Mouse (Mus musculus): ENCODE results near the gene Dalrd3. TPM values are rescaled to one million over a fixed set of nuclear protein-coding genes. Genes with fewer than 3 reads are reported as not detected.

Gene Dalrd3
- total and polyA plus RNA-seq, 2 experiments from 2014 or later: 119 to 313 TPM

DNA sequence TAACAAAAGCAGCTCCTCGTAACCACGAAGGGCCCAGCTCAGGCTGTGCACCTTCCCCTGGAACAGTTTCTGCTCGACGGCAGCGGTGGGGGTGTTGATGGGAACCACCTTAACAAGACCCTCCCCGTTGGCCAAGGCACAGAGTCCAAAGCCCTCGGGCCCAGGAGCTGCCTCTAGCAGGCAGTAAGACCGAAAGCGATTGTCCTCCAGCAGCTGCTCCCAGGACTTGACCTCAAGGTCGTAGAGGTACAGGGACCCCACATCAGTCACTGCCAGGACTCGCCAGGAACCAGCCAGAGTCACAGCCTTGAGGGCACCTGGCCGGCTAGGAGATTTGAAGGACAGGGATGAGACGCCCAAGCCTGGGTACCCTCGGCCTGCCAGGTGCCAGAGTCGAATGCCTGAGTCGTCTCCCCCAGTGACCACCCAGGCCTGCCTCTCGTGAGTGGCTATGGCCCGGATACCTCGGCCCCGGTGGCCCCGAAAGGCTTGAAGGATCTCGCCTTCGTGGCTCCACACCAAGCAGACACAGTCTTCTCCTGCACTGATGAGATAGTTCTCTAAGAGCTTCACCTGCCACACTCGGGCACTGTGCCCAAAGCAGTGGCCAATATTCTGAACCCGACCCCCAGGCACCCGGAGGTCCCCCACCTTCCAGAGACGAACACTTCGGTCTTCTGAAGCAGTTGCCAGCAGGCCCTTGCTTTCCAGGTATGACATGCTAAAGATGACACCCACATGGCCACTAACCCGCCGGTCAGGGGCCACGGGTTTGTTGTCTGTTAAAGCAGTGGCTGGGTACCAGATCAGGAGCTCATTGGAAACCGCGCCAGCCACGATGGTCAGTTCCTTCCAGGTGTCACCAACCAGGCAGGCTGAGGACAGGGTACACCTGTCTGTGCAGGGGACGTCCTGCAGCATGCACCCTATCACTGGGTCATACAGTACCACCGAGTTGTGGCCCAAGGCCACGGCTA lies 5.9 kb downstream of the Dalrd3 start:
- no peaks in the 10 kb centered on the region for H3K9me3 ChIP-seq (ENCODE audit: low read length)
- ATAC-seq (ENCODE audit: low FRiP score) (no peak), DNase-seq (ENCODE audit: low spot score) (no peak)
- no peaks in the 10 kb centered on the region for H3K27me3 ChIP-seq (ENCODE audit: insufficient read depth, low read length)
- no peak overlapping the region for H3K27ac ChIP-seq (ENCODE audit: low read depth, low read length)
- peaks cover 27% of the 10 kb centered on the region; the same call in 1 of the 2 replicates for H3K4me1 ChIP-seq (ENCODE audit: insufficient read depth, low read length)
- H3K36me3 ChIP-seq (ENCODE audit: insufficient read depth, low read length): peaks cover 46% of the 10 kb centered on the region
- H3K4me3 ChIP-seq (ENCODE audit: low read depth, low read length): peak overlapping the region; percentile 70; the same call in 1 of the 2 replicates
- no peak for TF ChIP-seq CTCF (IDR thresholded peaks at IDR 0.05)
- WGBS: 88% methylated on average over 37 of the region's 37 CpGs
- H3K9ac ChIP-seq (replicated peaks; ENCODE audit: low read length, poor library complexity, severe bottlenecking): no peak overlapping the region
- peak overlapping the region; percentile 86 for H3K4me2 ChIP-seq (ENCODE audit: low read depth, low read length, poor library complexity, severe bottlenecking)

- Histone ChIP-seq H3K4me2 (ENCODE audit: low read depth, low read length, poor library complexity, severe bottlenecking) (peak overlapping the region; percentile 86), H3K27me3 (ENCODE audit: insufficient read depth, low read length) (no peaks in the 10 kb centered on the region), H3K36me3 (ENCODE audit: insufficient read depth, low read length) (peaks cover 36% of the 10 kb centered on the region), H3K4me3 (ENCODE audit: low read depth, low read length) (peak overlapping the region; percentile 70), H3K9me3 (ENCODE audit: low read length) (no peaks in the 10 kb centered on the region), H3K9ac (replicated peaks; ENCODE audit: low read length, poor library complexity, severe bottlenecking) (peak overlapping the region; percentile 99; the same call in 1 of the 2 replicates), H3K4me1 (ENCODE audit: insufficient read depth, low read length) (peaks cover 27% of the 10 kb centered on the region; the same call in 1 of the 2 replicates), H3K27ac (ENCODE audit: low read depth, low read length) (peak overlapping the region; percentile 99; the same call in 1 of the 2 replicates)
- no peak for DNase-seq (ENCODE audit: low spot score)
- ATAC-seq (ENCODE audit: low FRiP score): no peak
- no peak for TF ChIP-seq CTCF (IDR thresholded peaks at IDR 0.05)
- WGBS: 34% methylated on average over 6 of the region's 6 CpGs
Measured at GRCm38 (mm10) chr9:108577025-108577424, 7.3 kb downstream of the Dalrd3 start.

DNA sequence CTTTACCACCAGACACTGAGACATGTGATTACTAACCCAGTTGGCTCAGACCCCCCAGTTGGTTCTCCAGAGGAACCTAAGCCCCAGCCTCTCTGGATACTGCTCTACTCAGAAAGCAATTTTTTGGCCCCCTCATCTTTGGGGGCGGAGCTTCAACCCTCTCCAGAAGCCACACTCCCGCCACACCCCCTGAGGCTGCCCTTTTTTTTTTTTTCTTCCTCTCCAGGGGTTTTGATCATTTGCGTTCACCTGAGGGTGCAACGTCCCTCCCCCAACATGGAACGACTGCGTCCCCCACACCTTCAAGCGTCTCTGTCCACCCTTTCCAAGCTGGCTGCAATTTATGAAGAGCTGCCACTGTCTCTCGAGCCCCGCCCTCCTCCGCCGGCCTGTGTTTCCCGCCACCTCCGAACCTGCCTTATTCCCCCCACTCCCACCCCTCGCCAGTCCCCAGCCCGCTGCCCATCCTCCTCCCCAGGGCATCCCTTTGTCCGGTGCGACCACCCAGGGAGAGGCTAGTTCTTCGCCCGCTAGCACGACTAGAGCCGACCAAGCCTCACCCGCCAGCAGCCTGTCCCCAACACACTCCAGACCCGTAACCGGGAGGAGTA lies 8.4 kb downstream of the Dalrd3 start:
- Histone ChIP-seq H3K9me3 (ENCODE audit: low read length) (no peaks in the 10 kb centered on the region), H3K36me3 (ENCODE audit: insufficient read depth, low read length) (peaks cover 33% of the 10 kb centered on the region), H3K4me3 (ENCODE audit: low read depth, low read length) (peak overlapping the region; percentile 70), H3K4me1 (ENCODE audit: insufficient read depth, low read length) (peaks cover 27% of the 10 kb centered on the region; the same call in 1 of the 2 replicates), H3K4me2 (ENCODE audit: low read depth, low read length, poor library complexity, severe bottlenecking) (peak overlapping the region; percentile 86), H3K27ac (ENCODE audit: low read depth, low read length) (peak overlapping the region; percentile 99), H3K9ac (replicated peaks; ENCODE audit: low read length, poor library complexity, severe bottlenecking) (peak overlapping the region; percentile 99), H3K27me3 (ENCODE audit: insufficient read depth, low read length) (no peaks in the 10 kb centered on the region)
- DNase-seq (ENCODE audit: low spot score) (peak; percentile 69), ATAC-seq (ENCODE audit: low FRiP score) (peak; percentile 25)
- 1% methylated on average over 24 of the region's 24 CpGs for WGBS
- no peak for TF ChIP-seq CTCF (IDR thresholded peaks at IDR 0.05)

DNA sequence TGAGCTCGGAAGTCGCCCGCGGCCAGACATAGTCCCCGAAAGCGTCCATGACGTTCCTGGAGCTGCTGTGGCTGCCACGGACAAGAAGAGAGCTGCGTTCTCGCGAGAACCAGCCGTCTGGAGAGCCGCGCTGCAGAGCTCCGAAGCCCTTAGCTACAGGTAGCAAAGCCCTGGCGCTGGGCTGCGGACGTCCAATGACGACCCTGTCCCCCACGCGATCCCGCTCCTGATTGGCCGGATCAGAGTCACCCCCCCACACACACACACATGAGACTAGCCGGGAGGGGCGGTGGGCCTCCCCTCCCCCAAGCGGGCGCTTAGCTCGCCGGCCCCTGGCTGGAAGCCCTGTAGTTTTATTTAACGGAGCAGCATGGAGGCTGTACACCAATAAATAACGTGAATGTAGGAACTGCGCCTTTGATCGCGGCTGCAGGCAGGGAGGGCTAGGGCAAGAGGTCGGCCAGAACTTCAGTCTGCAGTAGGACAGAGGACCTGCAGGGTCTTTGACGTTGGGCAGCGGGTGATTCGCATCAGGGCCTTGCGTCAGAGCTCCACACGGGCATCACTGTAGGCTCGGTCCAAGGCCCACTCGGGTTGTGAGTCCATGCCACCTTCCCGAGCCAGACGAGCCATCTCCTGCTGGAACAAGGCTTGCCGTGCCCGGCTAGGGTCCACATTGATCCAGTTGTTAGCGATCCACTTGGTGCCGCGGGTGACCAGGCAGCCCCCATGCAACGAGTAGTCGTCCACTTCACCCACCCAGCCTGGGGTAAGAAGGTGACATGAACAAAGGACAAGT lies 9.1 kb downstream of the Dalrd3 start, which contains the start of gene Wdr6:
Gene Wdr6, minus strand, starts transcription at position 195 of the 799 bp plus-strand sequence.
- Histone ChIP-seq H3K9ac (replicated peaks; ENCODE audit: low read length, poor library complexity, severe bottlenecking) (peak within 1 kb of the TSS; percentile 99), H3K27me3 (ENCODE audit: insufficient read depth, low read length) (no peaks in the 10 kb centered on the region), H3K4me1 (ENCODE audit: insufficient read depth, low read length) (peaks cover 27% of the 10 kb centered on the region; the same call in 1 of the 2 replicates), H3K36me3 (ENCODE audit: insufficient read depth, low read length) (peaks cover 29% of the 10 kb centered on the region), H3K9me3 (ENCODE audit: low read length) (no peaks in the 10 kb centered on the region), H3K27ac (ENCODE audit: low read depth, low read length) (peak within 1 kb of the TSS; percentile 99), H3K4me3 (ENCODE audit: low read depth, low read length) (peak within 1 kb of the TSS; percentile 70), H3K4me2 (ENCODE audit: low read depth, low read length, poor library complexity, severe bottlenecking) (peak within 1 kb of the TSS; percentile 86)
- ATAC-seq (ENCODE audit: low FRiP score) (peak; percentile 96), DNase-seq (ENCODE audit: low spot score) (peak; percentile 99)
- no peak for TF ChIP-seq CTCF (IDR thresholded peaks at IDR 0.05)
- 3% methylated on average over 51 of the region's 51 CpGs for WGBS

GRCm38 (mm10) chr9:108579344-108579690 lies 9.6 kb downstream of the Dalrd3 start:
- Histone ChIP-seq H3K4me1 (ENCODE audit: insufficient read depth, low read length) (peaks cover 27% of the 10 kb centered on the region; the same call in 1 of the 2 replicates), H3K36me3 (ENCODE audit: insufficient read depth, low read length) (peaks cover 26% of the 10 kb centered on the region), H3K9ac (replicated peaks; ENCODE audit: low read length, poor library complexity, severe bottlenecking) (peak overlapping the region; percentile 68), H3K4me3 (ENCODE audit: low read depth, low read length) (peak overlapping the region; percentile 70), H3K27me3 (ENCODE audit: insufficient read depth, low read length) (no peaks in the 10 kb centered on the region), H3K4me2 (ENCODE audit: low read depth, low read length, poor library complexity, severe bottlenecking) (peak overlapping the region; percentile 86), H3K27ac (ENCODE audit: low read depth, low read length) (peak overlapping the region; percentile 99), H3K9me3 (ENCODE audit: low read length) (no peaks in the 10 kb centered on the region)
- DNase-seq (ENCODE audit: low spot score) (no peak), ATAC-seq (ENCODE audit: low FRiP score) (no peak)
- TF ChIP-seq CTCF (IDR thresholded peaks at IDR 0.05): no peak
- WGBS: 54% methylated on average over 5 of the region's 5 CpGs

All from midbrain, postnatal 0 days (tissue).